Mouse (Mus musculus) neural tube, embryonic 11.5 days (tissue): ENCODE data around the gene Tnnt3. TPM values are rescaled to one million over a fixed set of nuclear protein-coding genes. Genes with fewer than 3 reads are reported as not detected.

ENCODE experiments used
- ATAC-seq: fragments of 200-750 bp; cut with Nextera tagmentation; 2 replicates; pipeline ENCODE4 v1.8.0; 2017; ENCODE audit warnings: moderate number of reproducible peaks, mild to moderate bottlenecking, moderate TSS enrichment, moderate library complexity; ENCODE audit not compliant: insufficient read depth, low FRiP score, low TSS enrichment
- DNase-seq: peaks from one replicate; pipeline ENCODE4 v3.0.0-alpha.2; 2015; ENCODE audit warnings: low spot score
- H3K27ac ChIP-seq: fragments of 300-500 bp; sonication (generic); 2 replicates; pipeline ENCODE4 v1.5.1; 2014; ENCODE audit warnings: low read depth, mild to moderate bottlenecking, low read length
- H3K27me3 ChIP-seq: fragments of 300-500 bp; sonication (generic); 2 replicates; pipeline ENCODE4 v1.6.1; 2014; ENCODE audit warnings: mild to moderate bottlenecking, low read length, mixed read lengths; ENCODE audit not compliant: control insufficient read depth, insufficient read depth
- H3K36me3 ChIP-seq: fragments of 300-500 bp; sonication (generic); 2 replicates; pipeline ENCODE4 v1.6.1; 2014; ENCODE audit warnings: mild to moderate bottlenecking, low read length, moderate library complexity, mixed read lengths; ENCODE audit not compliant: control insufficient read depth, insufficient read depth
- H3K4me1 ChIP-seq: fragments of 300-500 bp; sonication (generic); 2 replicates; pipeline ENCODE4 v1.6.1; 2014; ENCODE audit warnings: low read length, mixed read lengths; ENCODE audit not compliant: control insufficient read depth, insufficient read depth
- H3K4me2 ChIP-seq: fragments of 300-500 bp; sonication (generic); 2 replicates; pipeline ENCODE4 v1.6.1; 2014; ENCODE audit warnings: low read depth, mild to moderate bottlenecking, moderate library complexity
- H3K4me3 ChIP-seq: fragments of 300-500 bp; sonication (generic); 2 replicates; pipeline ENCODE4 v1.5.1; 2014; ENCODE audit warnings: low read depth, low read length
- H3K9ac ChIP-seq: fragments of 300-500 bp; sonication (generic); 2 replicates; pipeline ENCODE4 v1.6.1; 2014; ENCODE audit warnings: mild to moderate bottlenecking, low read length
- H3K9me3 ChIP-seq: fragments of 300-500 bp; sonication (generic); 2 replicates; pipeline ENCODE4 v1.6.1; 2016; ENCODE audit warnings: low read length; ENCODE audit not compliant: control insufficient read depth
- WGBS: fragments of 180-500 bp; shearing (Covaris S2); extraction: QIAGEN DNeasy Blood & Tissue Kit; methylation state at CpG from one replicate; pipeline ENCODE4 v1.1.7; 2014; 5-methylcytosine and 5-hydroxymethylcytosine counted together
- polyA plus RNA-seq: library from polyadenylated mRNA; unstranded; fragments of >200 nt; fragmentation: Nextera tagmentation; extraction: Ambion mirVana; gene quantifications from 2 replicates; pipeline ENCODE4 v1.2.1, GENCODE M21; 2014

Gene Tnnt3
- 6.5 and 9.2 TPM in 2 replicates for polyA plus RNA-seq

GRCm38 (mm10) chr7:142498575-142498974 is at the start of gene Tnnt3:
TSS of gene Tnnt3 (plus strand) at chr7:142498836.
- H3K36me3 ChIP-seq = no peaks in the 10 kb centered on the region
- H3K9me3 ChIP-seq = no peaks in the 10 kb centered on the region
- no peaks in the 10 kb centered on the region for H3K27me3 ChIP-seq
- H3K4me3 ChIP-seq = no peak within 1 kb of the TSS
- 89% methylated on average over 2 of the region's 2 CpGs for WGBS
- H3K9ac ChIP-seq = no peak within 1 kb of the TSS
- ATAC-seq = no peak
- H3K4me2 ChIP-seq = no peak within 1 kb of the TSS
- no peak for DNase-seq
- H3K4me1 ChIP-seq = no peaks in the 10 kb centered on the region
- H3K27ac ChIP-seq = no peak within 1 kb of the TSS

- no peaks in the 10 kb centered on the region for H3K9me3 ChIP-seq
- WGBS = 86% methylated on average over 6 of the region's 6 CpGs
- H3K27ac ChIP-seq = no peak overlapping the region
- no peak overlapping the region for H3K9ac ChIP-seq
- no peaks in the 10 kb centered on the region for H3K36me3 ChIP-seq
- H3K27me3 ChIP-seq = no peaks in the 10 kb centered on the region
- no peak overlapping the region for H3K4me2 ChIP-seq
- H3K4me1 ChIP-seq = no peaks in the 10 kb centered on the region
- no peak for DNase-seq
- ATAC-seq = no peak
- no peak overlapping the region for H3K4me3 ChIP-seq
Observed at GRCm38 (mm10) chr7:142449038-142449617, 49.5 kb upstream of the Tnnt3 start.

- Histone ChIP-seq H3K36me3 (no peaks in the 10 kb centered on the region), H3K9ac (no peak overlapping the region), H3K4me1 (peaks cover 14% of the 10 kb centered on the region), H3K4me3 (no peak overlapping the region), H3K4me2 (no peak overlapping the region), H3K27me3 (no peaks in the 10 kb centered on the region), H3K27ac (no peak overlapping the region), H3K9me3 (no peaks in the 10 kb centered on the region)
- DNase-seq = no peak
- WGBS = 41% methylated on average over 1 of the region's 1 CpGs
- ATAC-seq = no peak
Observed at GRCm38 (mm10) chr7:142454706-142455105, 43.9 kb upstream of the Tnnt3 start.

- Histone ChIP-seq H3K9ac (no peak overlapping the region), H3K27me3 (no peaks in the 10 kb centered on the region), H3K4me1 (peaks cover 14% of the 10 kb centered on the region), H3K27ac (no peak overlapping the region), H3K4me2 (no peak overlapping the region), H3K9me3 (no peaks in the 10 kb centered on the region), H3K36me3 (no peaks in the 10 kb centered on the region), H3K4me3 (no peak overlapping the region)
- ATAC-seq = no peak
- DNase-seq = no peak
- 53% methylated on average over 2 of the region's 2 CpGs for WGBS
Observed at GRCm38 (mm10) chr7:142455251-142455650, 43.4 kb upstream of the Tnnt3 start.

- Histone ChIP-seq H3K36me3 (no peaks in the 10 kb centered on the region), H3K27me3 (no peaks in the 10 kb centered on the region), H3K4me2 (no peak overlapping the region), H3K4me3 (no peak overlapping the region), H3K4me1 (peaks cover 14% of the 10 kb centered on the region), H3K27ac (peak overlapping the region; percentile 7), H3K9me3 (no peaks in the 10 kb centered on the region), H3K9ac (no peak overlapping the region)
- 81% methylated on average over 3 of the region's 3 CpGs for WGBS
- DNase-seq (no peak), ATAC-seq (no peak)
Observed at GRCm38 (mm10) chr7:142456806-142457205, 41.8 kb upstream of the Tnnt3 start.

- Histone ChIP-seq H3K4me1 (peaks cover 14% of the 10 kb centered on the region), H3K27me3 (no peaks in the 10 kb centered on the region), H3K9ac (peak overlapping the region; percentile 18; the same call in 1 of the 2 replicates), H3K9me3 (no peaks in the 10 kb centered on the region), H3K4me2 (0 out of 2 replicates have a peak overlapping the region, but pooled peaks have one; percentile 2), H3K36me3 (no peaks in the 10 kb centered on the region), H3K4me3 (no peak overlapping the region), H3K27ac (peak overlapping the region; percentile 70)
- peak; percentile 40 for DNase-seq
- no peak for ATAC-seq
- WGBS = 27% methylated on average over 3 of the region's 3 CpGs
Observed at GRCm38 (mm10) chr7:142457227-142457811, 41.3 kb upstream of the Tnnt3 start.

GRCm38 (mm10) chr7:142458026-142458425 is 40.6 kb upstream of the Tnnt3 start:
- no peak overlapping the region for H3K9ac ChIP-seq
- H3K9me3 ChIP-seq = no peaks in the 10 kb centered on the region
- ATAC-seq (no peak), DNase-seq (no peak)
- no peaks in the 10 kb centered on the region for H3K27me3 ChIP-seq
- peaks cover 14% of the 10 kb centered on the region for H3K4me1 ChIP-seq
- no peak overlapping the region for H3K4me3 ChIP-seq
- no peaks in the 10 kb centered on the region for H3K36me3 ChIP-seq
- 50% methylated on average over 2 of the region's 2 CpGs for WGBS
- no peak overlapping the region for H3K4me2 ChIP-seq
- peak overlapping the region; percentile 70 for H3K27ac ChIP-seq

- WGBS = 80% methylated on average over 5 of the region's 5 CpGs
Observed at GRCm38 (mm10) chr7:142458676-142459298, 39.8 kb upstream of the Tnnt3 start.

GRCm38 (mm10) chr7:142459299-142459691 is 39.3 kb upstream of the Tnnt3 start:
- Histone ChIP-seq H3K9me3 (no peaks in the 10 kb centered on the region), H3K4me1 (peaks cover 14% of the 10 kb centered on the region), H3K27ac (peak overlapping the region; percentile 70; the same call in 1 of the 2 replicates), H3K4me2 (no peak overlapping the region), H3K4me3 (no peak overlapping the region), H3K27me3 (no peaks in the 10 kb centered on the region), H3K9ac (no peak overlapping the region), H3K36me3 (no peaks in the 10 kb centered on the region)
- DNase-seq (no peak), ATAC-seq (no peak)
- WGBS = 92% methylated on average over 2 of the region's 2 CpGs

More at GRCm38 (mm10) chr7:142458676-142459298, 39.8 kb upstream of the Tnnt3 start:
- H3K27me3 ChIP-seq = no peaks in the 10 kb centered on the region
- H3K9me3 ChIP-seq = no peaks in the 10 kb centered on the region
- DNase-seq (no peak), ATAC-seq (no peak)
- H3K27ac ChIP-seq = peak overlapping the region; percentile 70
- no peak overlapping the region for H3K9ac ChIP-seq
- no peak overlapping the region for H3K4me2 ChIP-seq
- H3K36me3 ChIP-seq = no peaks in the 10 kb centered on the region
- peaks cover 14% of the 10 kb centered on the region for H3K4me1 ChIP-seq
- H3K4me3 ChIP-seq = no peak overlapping the region
